Mouse (Mus musculus) stomach, adult 2 months (tissue): ENCODE results near the gene 1700012P22Rik. TPM values are rescaled to one million over a fixed set of nuclear protein-coding genes. Genes with fewer than 3 reads are reported as not detected.

Experiments
- polyA plus RNA-seq: library from polyadenylated mRNA; depleted of rRNA; stranded (reverse); fragments of >200 nt; gene quantifications from 2 replicates; pipeline ENCODE4 v1.2.3, GENCODE M21; 2012; rRNA removed

Gene 1700012P22Rik
- not detected in 2 replicates for polyA plus RNA-seq

GRCm38 (mm10) chr4:144438672-144439071 is at the start of gene 1700012P22Rik:
TSS of gene 1700012P22Rik (minus strand) at chr4:144438772.

GRCm38 (mm10) chr4:144463656-144464055 is 25.1 kb upstream of the 1700012P22Rik start, which contains the start of gene Aadacl3:
TSS of gene Aadacl3 (minus strand) at chr4:144463756.

GRCm38 (mm10) chr4:144453217-144453616 is 14.6 kb upstream of the 1700012P22Rik start, which contains the start of gene Gm9944:
TSS of gene Gm9944 (minus strand) at chr4:144453317.

GRCm38 (mm10) chr4:144408290-144408689 is 30.3 kb downstream of the 1700012P22Rik start, which contains the start of gene Pramef12:
TSS of gene Pramef12 (minus strand) at chr4:144408464.

DNA sequence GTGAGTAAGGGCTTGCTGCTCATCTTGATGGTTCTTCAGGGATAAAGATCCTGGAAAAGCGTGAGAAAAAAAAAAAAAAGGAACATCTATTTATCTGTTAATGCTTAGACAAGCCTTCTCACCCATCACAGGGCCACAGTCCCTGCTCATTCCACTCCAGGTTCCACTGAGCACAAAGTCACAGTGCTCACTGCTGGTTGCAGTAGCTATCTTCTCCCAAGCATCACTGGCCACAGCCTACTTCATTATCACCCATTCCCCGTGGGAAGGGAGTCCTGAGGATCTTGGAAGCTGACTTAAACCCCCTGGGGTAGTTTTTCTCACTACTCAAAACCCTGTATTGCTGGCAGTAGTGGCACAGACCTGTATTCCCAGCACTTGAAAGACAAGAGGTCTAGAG is 60.7 kb downstream of the 1700012P22Rik start, which contains the start of gene Pramef20:
Pramef20 (minus strand) TSS at position 23 of the 400 bp plus-strand sequence.

Other genes with a start within 250 kb of the 1700012P22Rik start
- not detected in 2 replicates for gene Oog2, start 248.1 kb downstream of the 1700012P22Rik start, polyA plus RNA-seq
- gene C87977, start 225.5 kb downstream of the 1700012P22Rik start, polyA plus RNA-seq = not detected in 2 replicates
- not detected in 2 replicates for gene Pramel5, start 158.3 kb downstream of the 1700012P22Rik start, polyA plus RNA-seq
- not detected in 2 replicates for gene Gm13128, start 108.5 kb downstream of the 1700012P22Rik start, polyA plus RNA-seq
- gene Gm13119, start 80.8 kb downstream of the 1700012P22Rik start, polyA plus RNA-seq = not detected in 2 replicates
- not detected in 2 replicates for gene Pramef20, start 60.8 kb downstream of the 1700012P22Rik start, polyA plus RNA-seq
- gene Pramef12, start 30.3 kb downstream of the 1700012P22Rik start, polyA plus RNA-seq = 0.04 and 0.08 TPM in 2 replicates
- not detected in 2 replicates for gene Gm9944, start 14.5 kb upstream of the 1700012P22Rik start, polyA plus RNA-seq
- 0.04 and 0.10 TPM in 2 replicates for gene Aadacl3, start 25.0 kb upstream of the 1700012P22Rik start, polyA plus RNA-seq
- not detected in 2 replicates for gene 9430007A20Rik, start 81.0 kb upstream of the 1700012P22Rik start, polyA plus RNA-seq
- not detected in 2 replicates for gene Gm13124, start 126.4 kb upstream of the 1700012P22Rik start, polyA plus RNA-seq
- gene Aadacl4, start 174.9 kb upstream of the 1700012P22Rik start, polyA plus RNA-seq = 0.13 TPM in 1 of 2 replicates, not detected in the other
- gene Gm436, start 247.6 kb upstream of the 1700012P22Rik start, polyA plus RNA-seq = not detected in 2 replicates